Mouse (Mus musculus): Measurements from ENCODE around the gene Syn3.

DNA sequence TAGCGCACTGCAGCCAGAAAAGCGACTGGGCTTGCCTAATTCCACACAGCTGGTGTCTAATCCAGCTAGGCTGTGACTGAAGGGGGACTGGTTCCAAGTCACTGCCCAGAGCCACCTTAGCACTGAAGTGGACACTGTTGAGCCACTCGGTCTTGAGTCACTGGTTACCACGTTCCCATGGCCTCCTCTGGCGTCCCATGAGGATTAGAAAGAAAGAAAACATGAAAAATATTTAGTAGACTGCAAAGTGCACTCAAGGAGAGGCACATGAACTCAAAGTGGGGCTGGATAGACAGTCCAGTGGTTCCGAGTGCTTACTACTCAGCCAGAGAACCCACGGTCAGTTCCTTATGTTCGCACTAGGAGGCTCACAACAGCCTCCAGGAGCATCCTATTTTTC, 217.5 kb downstream of the Syn3 start:
- TF ChIP-seq CTCF (IDR thresholded peaks at IDR 0.05; ENCODE audit: low read depth) (no peak), EP300 (IDR thresholded peaks at IDR 0.05; ENCODE audit: low read depth) (no peak)
